Mouse (Mus musculus): ENCODE measurements around the gene Gm45717. TPM values are rescaled to one million over a fixed set of nuclear protein-coding genes. Genes with fewer than 3 reads are reported as not detected.

The Gm45717 gene
- total and polyA plus RNA-seq, 2 experiments from 2014 or later = not detected

DNA sequence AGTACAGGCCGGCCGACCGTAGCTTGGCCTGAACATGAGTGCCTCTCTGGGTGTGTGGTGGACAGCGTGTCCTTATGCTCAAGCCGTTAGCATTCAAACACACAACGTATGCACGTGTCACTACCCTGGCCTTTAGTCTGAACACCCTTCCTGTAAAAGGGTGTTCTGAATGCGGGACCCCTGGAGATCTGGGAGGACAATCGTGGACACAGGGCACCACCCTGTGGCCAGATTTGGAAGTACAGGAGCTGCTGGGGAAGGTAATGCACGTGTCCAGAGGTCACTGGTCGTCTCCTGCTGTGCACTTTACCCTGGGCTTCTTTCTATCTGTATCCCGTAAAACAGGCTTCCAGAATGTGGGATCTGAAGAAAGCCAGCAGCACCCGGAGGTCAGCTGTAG is 52.5 kb downstream of the Gm45717 start:
- peak; percentile 71 for DNase-seq (ENCODE audit: low spot score)
- no peak overlapping the region for H3K4me2 ChIP-seq (ENCODE audit: low read depth, low read length)
- H3K27ac ChIP-seq (ENCODE audit: low read depth) = no peak overlapping the region
- H3K27me3 ChIP-seq (ENCODE audit: control insufficient read depth, insufficient read depth, low read length) = no peaks in the 10 kb centered on the region
- ATAC-seq (ENCODE audit: insufficient read depth, low read depth) = peak; percentile 21
- no peak overlapping the region for H3K9ac ChIP-seq (replicated peaks; ENCODE audit: low read depth, low read length)
- WGBS = 25% methylated on average over 13 of the region's 13 CpGs
- H3K9me3 ChIP-seq (replicated peaks; ENCODE audit: control insufficient read depth, low read length) = no peaks in the 10 kb centered on the region
- peaks cover 15% of the 10 kb centered on the region for H3K4me1 ChIP-seq (ENCODE audit: control insufficient read depth, insufficient read depth)
- H3K36me3 ChIP-seq (replicated peaks; ENCODE audit: control insufficient read depth, insufficient read depth, low read length) = peaks cover 13% of the 10 kb centered on the region
- no peak overlapping the region for H3K4me3 ChIP-seq (ENCODE audit: low read depth, low read length)
- TF ChIP-seq EP300 (IDR thresholded peaks at IDR 0.05; ENCODE audit: low read depth) (no peak), CTCF (IDR thresholded peaks at IDR 0.05; ENCODE audit: low read depth) (peak; percentile 93)

DNA sequence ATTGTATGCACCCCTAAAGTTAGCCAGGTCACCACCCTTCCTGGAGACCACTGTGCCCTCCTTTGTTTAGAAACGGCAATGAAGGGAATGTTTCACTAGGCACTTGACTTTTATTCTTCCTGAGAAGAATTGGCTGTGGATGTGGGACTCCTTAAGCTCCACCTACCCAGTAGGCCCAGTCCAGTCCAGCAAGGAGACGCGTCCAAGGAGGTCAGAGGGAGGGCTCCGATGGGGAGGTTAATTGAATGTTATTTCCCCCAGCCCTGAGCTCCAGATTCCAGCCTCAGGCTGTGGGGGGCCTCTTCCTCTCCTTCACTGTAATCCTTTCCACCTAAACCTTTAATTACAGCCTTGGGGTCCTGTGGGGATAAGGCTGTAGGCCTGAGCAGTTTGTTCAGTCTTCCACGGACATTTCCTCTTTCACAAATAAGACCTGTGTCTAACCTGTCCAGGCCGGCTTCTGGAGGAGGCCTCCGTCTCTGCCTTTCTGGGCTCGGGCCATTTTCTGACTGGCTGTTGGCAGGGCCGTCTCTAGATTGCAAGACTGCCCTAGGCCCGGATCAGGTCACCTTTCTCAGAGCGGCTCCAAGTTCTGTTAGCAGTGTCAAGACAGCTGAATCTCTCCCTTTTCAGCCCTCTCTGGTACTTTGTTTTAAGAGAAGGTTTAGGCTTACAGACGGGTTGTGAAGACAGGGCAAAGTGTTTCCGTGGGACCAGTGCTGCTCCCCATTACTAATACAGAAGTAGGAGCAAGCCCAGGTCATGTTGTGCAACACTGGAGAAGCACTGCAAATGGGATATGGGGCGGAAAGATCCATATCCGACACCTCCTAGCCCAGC is 53.5 kb downstream of the Gm45717 start:
- Histone ChIP-seq H3K36me3 (replicated peaks; ENCODE audit: control insufficient read depth, insufficient read depth, low read length) (peaks cover 23% of the 10 kb centered on the region), H3K27me3 (ENCODE audit: control insufficient read depth, insufficient read depth, low read length) (no peaks in the 10 kb centered on the region), H3K27ac (ENCODE audit: low read depth) (no peak overlapping the region), H3K4me1 (ENCODE audit: control insufficient read depth, insufficient read depth) (peaks cover 15% of the 10 kb centered on the region), H3K4me3 (ENCODE audit: low read depth, low read length) (no peak overlapping the region), H3K9me3 (replicated peaks; ENCODE audit: control insufficient read depth, low read length) (no peaks in the 10 kb centered on the region), H3K4me2 (ENCODE audit: low read depth, low read length) (no peak overlapping the region), H3K9ac (replicated peaks; ENCODE audit: low read depth, low read length) (no peak overlapping the region)
- 81% methylated on average over 15 of the region's 15 CpGs for WGBS
- DNase-seq (ENCODE audit: low spot score) = no peak
- TF ChIP-seq CTCF (IDR thresholded peaks at IDR 0.05; ENCODE audit: low read depth) = no peak
- TF ChIP-seq EP300 (IDR thresholded peaks at IDR 0.05; ENCODE audit: low read depth) = no peak
- no peak for ATAC-seq (ENCODE audit: insufficient read depth, low read depth)

DNA sequence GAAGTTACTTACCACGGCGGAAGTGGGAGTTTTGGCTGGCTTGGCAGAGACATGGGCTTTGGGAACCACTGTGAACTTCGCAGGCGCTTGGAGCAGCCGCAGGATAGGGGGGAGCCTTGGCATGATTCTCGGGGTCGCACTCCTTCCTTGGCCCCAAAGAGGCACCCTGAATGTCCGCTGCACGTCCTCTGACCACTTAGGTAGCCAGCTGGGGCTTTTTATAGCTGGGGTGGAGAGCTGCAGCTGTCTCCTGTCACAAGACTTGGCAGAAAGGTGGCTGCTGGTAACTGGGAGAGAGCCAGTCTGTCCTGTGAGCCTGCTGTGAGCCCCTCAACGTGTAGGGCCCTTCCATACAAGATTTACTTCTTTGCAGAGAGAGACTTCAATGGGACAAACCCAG is 55.5 kb downstream of the Gm45717 start, which contains the start of gene Cox8b:
Gene Cox8b (minus strand): TSS at position 227 of the 400 bp plus-strand sequence.
- no peaks in the 10 kb centered on the region for H3K27me3 ChIP-seq (ENCODE audit: control insufficient read depth, insufficient read depth, low read length)
- peak within 1 kb of the TSS; percentile 49 for H3K4me3 ChIP-seq (ENCODE audit: low read depth, low read length)
- no peaks in the 10 kb centered on the region for H3K9me3 ChIP-seq (replicated peaks; ENCODE audit: control insufficient read depth, low read length)
- 33% methylated on average over 10 of the region's 10 CpGs for WGBS
- peaks cover 15% of the 10 kb centered on the region for H3K4me1 ChIP-seq (ENCODE audit: control insufficient read depth, insufficient read depth)
- H3K4me2 ChIP-seq (ENCODE audit: low read depth, low read length) = peak within 1 kb of the TSS; percentile 64
- DNase-seq (ENCODE audit: low spot score) (peak; percentile 87), ATAC-seq (ENCODE audit: insufficient read depth, low read depth) (peak; percentile 87)
- no peak for TF ChIP-seq CTCF (IDR thresholded peaks at IDR 0.05; ENCODE audit: low read depth)
- peak within 1 kb of the TSS; percentile 60 for H3K9ac ChIP-seq (replicated peaks; ENCODE audit: low read depth, low read length)
- H3K36me3 ChIP-seq (replicated peaks; ENCODE audit: control insufficient read depth, insufficient read depth, low read length) = peaks cover 34% of the 10 kb centered on the region
- H3K27ac ChIP-seq (ENCODE audit: low read depth) = peak within 1 kb of the TSS; percentile 96

Other genes with a start within 250 kb of the Gm45717 start
- gene Cyp2e1, start 192.2 kb downstream of the Gm45717 start, total RNA-seq (2014; rRNA removed; ENCODE audit: low replicate concordance) = 0.11 TPM in 1 of 2 replicates, not detected in the other
- not detected in 2 replicates for gene Cyp2e1, start 192.2 kb downstream of the Gm45717 start, polyA plus RNA-seq (2015; fragmentation: Nextera tagmentation; extraction: Ambion mirVana)
- gene Syce1, start 168.1 kb downstream of the Gm45717 start, total RNA-seq (2014; rRNA removed; ENCODE audit: low replicate concordance) = not detected in 2 replicates
- gene Syce1, start 168.1 kb downstream of the Gm45717 start, polyA plus RNA-seq (2015; fragmentation: Nextera tagmentation; extraction: Ambion mirVana) = 0.10 and 0.18 TPM in 2 replicates
- 0.11 and 0.97 TPM in 2 replicates for gene Zfp941, start 133.8 kb downstream of the Gm45717 start, total RNA-seq (2014; rRNA removed; ENCODE audit: low replicate concordance)
- 0.29 and 0.45 TPM in 2 replicates for gene Zfp941, start 133.8 kb downstream of the Gm45717 start, polyA plus RNA-seq (2015; fragmentation: Nextera tagmentation; extraction: Ambion mirVana)
- gene Urah, start 120.9 kb downstream of the Gm45717 start, total RNA-seq (2014; rRNA removed; ENCODE audit: low replicate concordance) = not detected in 2 replicates
- 0.27 and 0.29 TPM in 2 replicates for gene Urah, start 120.9 kb downstream of the Gm45717 start, polyA plus RNA-seq (2015; fragmentation: Nextera tagmentation; extraction: Ambion mirVana)
- 0.80 TPM in 1 of 2 replicates, not detected in the other for gene Scgb1c1, start 110.4 kb downstream of the Gm45717 start, total RNA-seq (2014; rRNA removed; ENCODE audit: low replicate concordance)
- gene Scgb1c1, start 110.4 kb downstream of the Gm45717 start, polyA plus RNA-seq (2015; fragmentation: Nextera tagmentation; extraction: Ambion mirVana) = 8.7 and 11.0 TPM in 2 replicates
- not detected in 2 replicates for gene Odf3, start 108.1 kb downstream of the Gm45717 start, total RNA-seq (2014; rRNA removed; ENCODE audit: low replicate concordance)
- gene Odf3, start 108.1 kb downstream of the Gm45717 start, polyA plus RNA-seq (2015; fragmentation: Nextera tagmentation; extraction: Ambion mirVana) = not detected in 2 replicates
- gene Gm45785, start 99.6 kb downstream of the Gm45717 start, total RNA-seq (2014; rRNA removed; ENCODE audit: low replicate concordance) = not detected in 2 replicates
- gene Gm45785, start 99.6 kb downstream of the Gm45717 start, polyA plus RNA-seq (2015; fragmentation: Nextera tagmentation; extraction: Ambion mirVana) = not detected in 2 replicates
- gene Ric8a, start 99.0 kb downstream of the Gm45717 start, total RNA-seq (2014; rRNA removed; ENCODE audit: low replicate concordance) = 37.2 and 73.8 TPM in 2 replicates
- gene Ric8a, start 99.0 kb downstream of the Gm45717 start, polyA plus RNA-seq (2015; fragmentation: Nextera tagmentation; extraction: Ambion mirVana) = 27.5 and 27.8 TPM in 2 replicates
- 13.9 and 14.8 TPM in 2 replicates for gene Bet1l, start 98.4 kb downstream of the Gm45717 start, total RNA-seq (2014; rRNA removed; ENCODE audit: low replicate concordance)
- 29.6 and 32.0 TPM in 2 replicates for gene Bet1l, start 98.4 kb downstream of the Gm45717 start, polyA plus RNA-seq (2015; fragmentation: Nextera tagmentation; extraction: Ambion mirVana)
- 72.6 and 84.3 TPM in 2 replicates for gene Psmd13, start 74.0 kb downstream of the Gm45717 start, total RNA-seq (2014; rRNA removed; ENCODE audit: low replicate concordance)
- gene Psmd13, start 74.0 kb downstream of the Gm45717 start, polyA plus RNA-seq (2015; fragmentation: Nextera tagmentation; extraction: Ambion mirVana) = 172 and 185 TPM in 2 replicates
- 89.4 and 105 TPM in 2 replicates for gene Sirt3, start 73.6 kb downstream of the Gm45717 start, total RNA-seq (2014; rRNA removed; ENCODE audit: low replicate concordance)
- gene Sirt3, start 73.6 kb downstream of the Gm45717 start, polyA plus RNA-seq (2015; fragmentation: Nextera tagmentation; extraction: Ambion mirVana) = 76.1 and 78.0 TPM in 2 replicates
- gene Cox8b, start 55.5 kb downstream of the Gm45717 start, total RNA-seq (2014; rRNA removed; ENCODE audit: low replicate concordance) = 425 and 483 TPM in 2 replicates
- gene Cox8b, start 55.5 kb downstream of the Gm45717 start, polyA plus RNA-seq (2015; fragmentation: Nextera tagmentation; extraction: Ambion mirVana) = 1,841 and 1,871 TPM in 2 replicates
- not detected in 2 replicates for gene Nlrp6, start 35.0 kb downstream of the Gm45717 start, total RNA-seq (2014; rRNA removed; ENCODE audit: low replicate concordance)
- gene Nlrp6, start 35.0 kb downstream of the Gm45717 start, polyA plus RNA-seq (2015; fragmentation: Nextera tagmentation; extraction: Ambion mirVana) = 0.08 TPM in 1 of 2 replicates, not detected in the other
- 13.8 and 16.3 TPM in 2 replicates for gene Pgghg, start 14.5 kb downstream of the Gm45717 start, total RNA-seq (2014; rRNA removed; ENCODE audit: low replicate concordance)
- gene Pgghg, start 14.5 kb downstream of the Gm45717 start, polyA plus RNA-seq (2015; fragmentation: Nextera tagmentation; extraction: Ambion mirVana) = 5.8 and 5.9 TPM in 2 replicates
- gene Ifitm5, start 5.6 kb downstream of the Gm45717 start, total RNA-seq (2014; rRNA removed; ENCODE audit: low replicate concordance) = 3.4 TPM in 1 of 2 replicates, not detected in the other
- 0.56 and 0.87 TPM in 2 replicates for gene Ifitm5, start 5.6 kb downstream of the Gm45717 start, polyA plus RNA-seq (2015; fragmentation: Nextera tagmentation; extraction: Ambion mirVana)
- gene Ifitm2, start 50 bp upstream of the Gm45717 start, total RNA-seq (2014; rRNA removed; ENCODE audit: low replicate concordance) = 172 and 232 TPM in 2 replicates
- gene Ifitm2, start 50 bp upstream of the Gm45717 start, polyA plus RNA-seq (2015; fragmentation: Nextera tagmentation; extraction: Ambion mirVana) = 516 and 534 TPM in 2 replicates
- 1.4 and 23.1 TPM in 2 replicates for gene Ifitm1, start 11.3 kb upstream of the Gm45717 start, total RNA-seq (2014; rRNA removed; ENCODE audit: low replicate concordance)
- gene Ifitm1, start 11.3 kb upstream of the Gm45717 start, polyA plus RNA-seq (2015; fragmentation: Nextera tagmentation; extraction: Ambion mirVana) = 4.1 and 6.6 TPM in 2 replicates
- 148 and 324 TPM in 2 replicates for gene Ifitm3, start 54.8 kb upstream of the Gm45717 start, total RNA-seq (2014; rRNA removed; ENCODE audit: low replicate concordance)
- gene Ifitm3, start 54.8 kb upstream of the Gm45717 start, polyA plus RNA-seq (2015; fragmentation: Nextera tagmentation; extraction: Ambion mirVana) = 202 and 230 TPM in 2 replicates
- not detected in 2 replicates for gene Ifitm6, start 62.0 kb upstream of the Gm45717 start, total RNA-seq (2014; rRNA removed; ENCODE audit: low replicate concordance)
- gene Ifitm6, start 62.0 kb upstream of the Gm45717 start, polyA plus RNA-seq (2015; fragmentation: Nextera tagmentation; extraction: Ambion mirVana) = 0.30 and 0.74 TPM in 2 replicates
- gene Gm17387, start 73.2 kb upstream of the Gm45717 start, total RNA-seq (2014; rRNA removed; ENCODE audit: low replicate concordance) = not detected in 2 replicates
- not detected in 2 replicates for gene Gm17387, start 73.2 kb upstream of the Gm45717 start, polyA plus RNA-seq (2015; fragmentation: Nextera tagmentation; extraction: Ambion mirVana)
- 0.43 TPM in 1 of 2 replicates, not detected in the other for gene B4galnt4, start 105.2 kb upstream of the Gm45717 start, total RNA-seq (2014; rRNA removed; ENCODE audit: low replicate concordance)
- gene B4galnt4, start 105.2 kb upstream of the Gm45717 start, polyA plus RNA-seq (2015; fragmentation: Nextera tagmentation; extraction: Ambion mirVana) = 0.10 TPM in 1 of 2 replicates, not detected in the other
- 3.8 TPM in 1 of 2 replicates, not detected in the other for gene Pkp3, start 122.3 kb upstream of the Gm45717 start, total RNA-seq (2014; rRNA removed; ENCODE audit: low replicate concordance)
- gene Pkp3, start 122.3 kb upstream of the Gm45717 start, polyA plus RNA-seq (2015; fragmentation: Nextera tagmentation; extraction: Ambion mirVana) = 0.19 and 0.20 TPM in 2 replicates
- 10.3 and 16.8 TPM in 2 replicates for gene Sigirr, start 144.6 kb upstream of the Gm45717 start, total RNA-seq (2014; rRNA removed; ENCODE audit: low replicate concordance)
- 4.2 and 5.1 TPM in 2 replicates for gene Sigirr, start 144.6 kb upstream of the Gm45717 start, polyA plus RNA-seq (2015; fragmentation: Nextera tagmentation; extraction: Ambion mirVana)
- gene Ano9, start 161.9 kb upstream of the Gm45717 start, total RNA-seq (2014; rRNA removed; ENCODE audit: low replicate concordance) = not detected in 2 replicates
- gene Ano9, start 161.9 kb upstream of the Gm45717 start, polyA plus RNA-seq (2015; fragmentation: Nextera tagmentation; extraction: Ambion mirVana) = 0.04 and 0.07 TPM in 2 replicates
- gene Ptdss2, start 166.4 kb upstream of the Gm45717 start, total RNA-seq (2014; rRNA removed; ENCODE audit: low replicate concordance) = 22.3 and 35.5 TPM in 2 replicates
- gene Ptdss2, start 166.4 kb upstream of the Gm45717 start, polyA plus RNA-seq (2015; fragmentation: Nextera tagmentation; extraction: Ambion mirVana) = 54.8 and 56.9 TPM in 2 replicates
- 157 and 172 TPM in 2 replicates for gene Rnh1, start 216.9 kb upstream of the Gm45717 start, total RNA-seq (2014; rRNA removed; ENCODE audit: low replicate concordance)
- gene Rnh1, start 216.9 kb upstream of the Gm45717 start, polyA plus RNA-seq (2015; fragmentation: Nextera tagmentation; extraction: Ambion mirVana) = 88.3 and 90.2 TPM in 2 replicates
- gene Hras, start 238.1 kb upstream of the Gm45717 start, total RNA-seq (2014; rRNA removed; ENCODE audit: low replicate concordance) = 72.2 and 74.9 TPM in 2 replicates
- 73.5 and 78.9 TPM in 2 replicates for gene Hras, start 238.1 kb upstream of the Gm45717 start, polyA plus RNA-seq (2015; fragmentation: Nextera tagmentation; extraction: Ambion mirVana)
- 1.1 and 5.6 TPM in 2 replicates for gene Lrrc56, start 238.2 kb upstream of the Gm45717 start, total RNA-seq (2014; rRNA removed; ENCODE audit: low replicate concordance)
- gene Lrrc56, start 238.2 kb upstream of the Gm45717 start, polyA plus RNA-seq (2015; fragmentation: Nextera tagmentation; extraction: Ambion mirVana) = 2.9 TPM in 2 replicates